Mouse (Mus musculus): ENCODE measurements around the gene Zfp523.

DNA sequence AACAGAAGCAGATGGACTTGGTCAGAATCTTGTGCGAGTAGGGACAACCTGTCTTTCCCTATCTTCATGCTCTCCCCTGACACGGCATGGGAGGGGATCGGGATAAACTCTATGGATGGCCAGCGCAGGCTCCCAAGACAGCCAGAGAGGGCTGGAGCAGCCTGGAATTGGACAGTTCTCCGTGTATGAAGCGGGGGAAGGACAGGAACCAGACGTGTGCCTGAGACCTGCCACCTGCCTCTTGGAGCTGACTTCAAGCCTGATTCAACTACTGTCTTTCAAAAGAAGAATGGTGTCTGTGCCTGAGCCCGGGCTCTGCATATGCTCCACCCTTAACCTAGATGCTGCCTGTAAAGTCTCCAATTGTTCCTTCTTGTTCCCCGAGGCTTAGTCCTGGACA, 4.2 kb upstream of the Zfp523 start:
- TF ChIP-seq CTCF (IDR thresholded peaks at IDR 0.05; ENCODE audit: insufficient read depth, low read length) (no peak), POLR2A (IDR thresholded peaks at IDR 0.05; ENCODE audit: borderline replicate concordance, extremely low read depth, low read depth, low read length) (no peak)
